Mouse (Mus musculus): Measurements from ENCODE around the gene Tmem63a.

GRCm38 (mm10) chr1:181017890-181018420 lies 75.8 kb downstream of the Tmem63a start:
- TF ChIP-seq CTCF (IDR thresholded peaks at IDR 0.05; ENCODE audit: low read depth, low read length) (no peak), POLR2A (IDR thresholded peaks at IDR 0.05; ENCODE audit: extremely low read depth, insufficient read depth, low read length) (no peak)
